Mouse (Mus musculus) C2C12 (cell line): Measurements from ENCODE around the gene Myo19.

Experiments
- CTCF ChIP-seq: IDR thresholded peaks from one replicate; pipeline ENCODE4 v1.5.1; 2011; ENCODE audit not compliant: control insufficient read depth, insufficient read depth, insufficient read length
- FOSL1 ChIP-seq: IDR thresholded peaks from one replicate; pipeline ENCODE4 v1.8.0; 2011; ENCODE audit warnings: mild to moderate bottlenecking, low read length; ENCODE audit not compliant: poor library complexity, insufficient read depth, severe bottlenecking
- MAX ChIP-seq: IDR thresholded peaks from one replicate; pipeline ENCODE4 v1.6.1; 2011; ENCODE audit warnings: mild to moderate bottlenecking, control low read depth
- MYOD1 ChIP-seq: IDR thresholded peaks from one replicate; pipeline ENCODE4 v1.6.1; 2011; ENCODE audit warnings: low read depth; ENCODE audit not compliant: control insufficient read depth, insufficient read length
- MYOG ChIP-seq: IDR thresholded peaks from one replicate; pipeline ENCODE4 v1.6.1; 2011; ENCODE audit not compliant: control insufficient read depth, insufficient read length; ENCODE audit errors: extremely low read depth
- USF1 ChIP-seq: IDR thresholded peaks from one replicate; pipeline ENCODE4 v1.6.1; 2011; ENCODE audit warnings: low read depth, mild to moderate bottlenecking, control low read depth, moderate library complexity

DNA sequence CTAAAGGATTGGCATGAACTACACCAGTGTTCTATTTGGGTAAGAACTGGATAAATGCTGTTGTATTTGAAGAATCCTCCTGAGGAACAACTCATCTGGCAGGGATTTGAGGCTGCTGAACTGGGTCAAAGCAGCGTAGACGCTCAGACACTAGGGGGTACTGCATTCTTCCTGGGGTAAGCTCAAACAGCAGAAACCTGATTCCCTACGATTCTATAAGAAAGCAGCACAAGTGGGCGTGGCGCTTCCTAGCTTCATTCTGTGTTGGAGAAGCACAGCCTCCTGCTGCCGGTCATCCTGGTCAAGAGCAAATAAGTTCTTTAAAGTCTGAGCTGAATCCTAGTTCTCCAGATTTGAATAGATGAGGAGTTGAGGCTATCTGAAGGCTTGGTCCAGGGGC lies 52.3 kb downstream of the Myo19 start:
- no peak for TF ChIP-seq MYOG
- TF ChIP-seq CTCF = no peak
- no peak for TF ChIP-seq MAX
- no peak for TF ChIP-seq MYOD1
- no peak for TF ChIP-seq USF1
- TF ChIP-seq FOSL1 = no peak
